Mouse (Mus musculus) CH12.LX (cell line): ENCODE data around the gene Vcan.

Source experiments
- BHLHE40 ChIP-seq: IDR thresholded peaks from 2 replicates; pipeline ENCODE4 v1.6.1; 2011; ENCODE audit warnings: mild to moderate bottlenecking, low read depth, low read length, improper control_type of control experiment
- CTCF ChIP-seq, 2 experiments: IDR thresholded peaks in 1 of 2; conservative IDR thresholded peaks in 1 of 2; 2 replicates each; pipeline ENCODE4 v1.5.1; 2011 to 2012; ENCODE audit warnings: low read depth in 2 of 2, low read length in 2 of 2, improper control_type of control experiment in 1 of 2, inconsistent platforms in 1 of 2, mild to moderate bottlenecking in 1 of 2, moderate library complexity in 1 of 2
- EP300 ChIP-seq: IDR thresholded peaks from 2 replicates; pipeline ENCODE4 v1.6.1; 2011; ENCODE audit warnings: low read length, improper control_type of control experiment
- GABPA ChIP-seq: IDR thresholded peaks from 2 replicates; pipeline ENCODE4 v1.6.1; 2012; ENCODE audit warnings: low read depth, low read length, improper control_type of control experiment, inconsistent platforms; ENCODE audit not compliant: insufficient replicate concordance
- JUN ChIP-seq: IDR thresholded peaks from 2 replicates; pipeline ENCODE4 v1.6.1; 2011; ENCODE audit warnings: low read depth, mild to moderate bottlenecking, low read length, improper control_type of control experiment, moderate library complexity; ENCODE audit not compliant: insufficient read depth
- JUND ChIP-seq: conservative IDR thresholded peaks from 2 replicates; pipeline ENCODE4 v1.6.1; 2011; ENCODE audit warnings: low read depth, low read length, improper control_type of control experiment
- MAX ChIP-seq: IDR thresholded peaks from 2 replicates; pipeline ENCODE4 v1.6.1; 2011; ENCODE audit warnings: low read length, improper control_type of control experiment
- MAZ ChIP-seq: IDR thresholded peaks from 2 replicates; pipeline ENCODE4 v1.6.1; 2012; ENCODE audit warnings: low read depth, mild to moderate bottlenecking, inconsistent platforms, low read length, improper control_type of control experiment, moderate library complexity
- NRF1 ChIP-seq: IDR thresholded peaks from 2 replicates; pipeline ENCODE4 v1.6.1; 2014; ENCODE audit warnings: low read depth, mild to moderate bottlenecking, inconsistent platforms, low read length, improper control_type of control experiment, moderate library complexity
- POLR2A ChIP-seq: IDR thresholded peaks from 2 replicates; pipeline ENCODE4 v1.6.1; 2011; ENCODE audit warnings: low read depth, mild to moderate bottlenecking, improper control_type of control experiment, low read length
- RAD21 ChIP-seq: IDR thresholded peaks from 2 replicates; pipeline ENCODE4 v1.6.1; 2011; ENCODE audit warnings: low read depth, mild to moderate bottlenecking, low read length, improper control_type of control experiment, moderate library complexity
- SMC3 ChIP-seq: IDR thresholded peaks from 2 replicates; pipeline ENCODE4 v1.6.1; 2011; ENCODE audit warnings: low read depth, low read length, improper control_type of control experiment
- USF1 ChIP-seq: IDR thresholded peaks from 2 replicates; pipeline ENCODE4 v1.6.1; 2014; ENCODE audit warnings: low read depth, mild to moderate bottlenecking, inconsistent platforms, low read length, improper control_type of control experiment
- USF2 ChIP-seq: conservative IDR thresholded peaks from 2 replicates; pipeline ENCODE4 v1.6.1; 2011; ENCODE audit warnings: low read depth, low read length, improper control_type of control experiment

- TF ChIP-seq JUND, result no peak
- no peak for TF ChIP-seq POLR2A
- no peak for TF ChIP-seq JUN
- no peak for TF ChIP-seq GABPA
- no peak for TF ChIP-seq CTCF (conservative IDR thresholded peaks at IDR 0.05 in 1 of 2, IDR thresholded peaks at IDR 0.05 in 1 of 2; ENCODE audit: low read depth in 2 of 2, low read length in 2 of 2)
- TF ChIP-seq MAX, result no peak
- no peak for TF ChIP-seq RAD21
- no peak for TF ChIP-seq USF2
- TF ChIP-seq SMC3, result no peak
- TF ChIP-seq NRF1, result no peak
- no peak for TF ChIP-seq USF1
- peak; percentile 63 for TF ChIP-seq BHLHE40
- no peak for TF ChIP-seq MAZ
- TF ChIP-seq EP300, result 0 out of 2 replicates have a peak, but pooled peaks have one; percentile 19
Measured at GRCm38 (mm10) chr13:89766551-89766950, 24.2 kb upstream of the Vcan start.
